Mouse (Mus musculus) C2C12 (cell line): Measurements from ENCODE around the gene Rgs9. TPM values are rescaled to one million over a fixed set of nuclear protein-coding genes. Genes with fewer than 3 reads are reported as not detected.

Experiments
- polyA plus RNA-seq: library from polyadenylated mRNA; unstranded; fragments of >200 nt; fragmentation: generic; extraction: Trizol; gene quantifications from one replicate; pipeline ENCODE4 v1.2.1, GENCODE M21; 2012; ENCODE audit warnings: missing spikeins

Rgs9 gene
- polyA plus RNA-seq, 1 experiment = 0.02 TPM

Other genes with a start within 250 kb of the Rgs9 start
- gene E030025P04Rik, start 153.8 kb downstream of the Rgs9 start, polyA plus RNA-seq = not detected
- gene Gna13, start 64.7 kb upstream of the Rgs9 start, polyA plus RNA-seq = 18.1 TPM
- gene 9930022D16Rik, start 115.8 kb upstream of the Rgs9 start, polyA plus RNA-seq = not detected
- 22.9 TPM for gene Amz2, start 127.8 kb upstream of the Rgs9 start, polyA plus RNA-seq
- 0.51 TPM for gene Arsg, start 175.2 kb upstream of the Rgs9 start, polyA plus RNA-seq
- gene Slc16a6, start 175.5 kb upstream of the Rgs9 start, polyA plus RNA-seq = 1.2 TPM